Mouse (Mus musculus): ENCODE results near the gene Grik2. TPM values are rescaled to one million over a fixed set of nuclear protein-coding genes. Genes with fewer than 3 reads are reported as not detected.
"Not testable (repeated sequence)": the region's sequence is repeated elsewhere in the genome, so short reads cannot be mapped to it uniquely, and the experiment has no call there.

Grik2 gene
- polyA plus RNA-seq, 1 experiment from 2014 or later, result not detected

GRCm38 (mm10) chr10:49368601-49369000 is 420.0 kb downstream of the Grik2 start:
- DNase-seq (ENCODE audit: low spot score), result no peak

GRCm38 (mm10) chr10:49365262-49365661 is 423.3 kb downstream of the Grik2 start:
- no peak for DNase-seq (ENCODE audit: low spot score)

- no peak for DNase-seq (ENCODE audit: low spot score)
Observed at GRCm38 (mm10) chr10:49322413-49322812, 466.2 kb downstream of the Grik2 start.

- no peak for DNase-seq (ENCODE audit: low spot score)
Observed at GRCm38 (mm10) chr10:49319880-49320279, 468.7 kb downstream of the Grik2 start.

- DNase-seq (ENCODE audit: low spot score), result no peak
Observed at GRCm38 (mm10) chr10:49256247-49256939, 532.2 kb downstream of the Grik2 start.

GRCm38 (mm10) chr10:49237356-49237755 is 551.2 kb downstream of the Grik2 start:
- DNase-seq (ENCODE audit: low spot score), result not testable (repeated sequence)

GRCm38 (mm10) chr10:49236844-49237243 is 551.7 kb downstream of the Grik2 start:
- not testable (repeated sequence) for DNase-seq (ENCODE audit: low spot score)

- DNase-seq (ENCODE audit: low spot score), result no peak
Observed at GRCm38 (mm10) chr10:49220096-49220495, 568.5 kb downstream of the Grik2 start.

GRCm38 (mm10) chr10:49219631-49220030 is 568.9 kb downstream of the Grik2 start:
- no peak for DNase-seq (ENCODE audit: low spot score)

GRCm38 (mm10) chr10:49191773-49192371 is 596.7 kb downstream of the Grik2 start:
- DNase-seq (ENCODE audit: low spot score), result no peak

- no peak for DNase-seq (ENCODE audit: low spot score)
Observed at GRCm38 (mm10) chr10:49191291-49191690, 597.3 kb downstream of the Grik2 start.

GRCm38 (mm10) chr10:49154134-49154533 is 634.4 kb downstream of the Grik2 start:
- DNase-seq (ENCODE audit: low spot score), result no peak

GRCm38 (mm10) chr10:49151496-49151895 is 637.1 kb downstream of the Grik2 start:
- not testable (repeated sequence) for DNase-seq (ENCODE audit: low spot score)

- no peak for DNase-seq (ENCODE audit: low spot score)
Observed at GRCm38 (mm10) chr10:49149714-49150113, 638.9 kb downstream of the Grik2 start.

GRCm38 (mm10) chr10:49142658-49143057 is 645.9 kb downstream of the Grik2 start:
- DNase-seq (ENCODE audit: low spot score), result no peak

- no peak for DNase-seq (ENCODE audit: low spot score)
Observed at GRCm38 (mm10) chr10:49136816-49137215, 651.8 kb downstream of the Grik2 start.

- no peak for DNase-seq (ENCODE audit: low spot score)
Observed at GRCm38 (mm10) chr10:49131311-49131710, 657.3 kb downstream of the Grik2 start.

- no peak for DNase-seq (ENCODE audit: low spot score)
Observed at GRCm38 (mm10) chr10:49050339-49050738, 738.2 kb downstream of the Grik2 start.

GRCm38 (mm10) chr10:49049391-49049790 is 739.2 kb downstream of the Grik2 start:
- no peak for DNase-seq (ENCODE audit: low spot score)
